Mouse (Mus musculus): ENCODE data around the gene Agap1.

DNA sequence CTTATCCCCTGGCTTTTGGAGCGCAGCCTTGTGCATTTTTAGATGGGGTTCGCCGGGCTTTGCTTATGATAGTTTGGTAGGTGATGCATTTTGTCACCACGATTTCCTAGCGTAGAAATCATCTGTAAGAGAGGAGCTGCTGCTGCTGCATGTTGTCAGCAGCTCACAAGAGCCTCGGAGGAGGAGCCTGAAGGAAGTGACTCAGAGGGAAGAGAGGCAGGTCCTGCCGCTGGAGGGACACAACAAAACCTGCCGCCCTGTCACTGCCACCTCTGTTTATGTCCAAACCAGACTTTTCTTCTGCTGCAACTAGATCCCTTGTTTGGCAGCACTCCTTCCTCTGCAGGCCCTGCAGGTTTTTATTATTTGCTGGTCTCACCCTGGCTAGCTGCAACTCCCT lies 8.5 kb downstream of the Agap1 start:
- TF ChIP-seq CTCF (IDR thresholded peaks at IDR 0.05; ENCODE audit: insufficient read depth, low read depth, low read length): no peak
- TF ChIP-seq POLR2A (IDR thresholded peaks at IDR 0.05; ENCODE audit: insufficient read depth, low read depth, low read length): no peak
